Mouse (Mus musculus): ENCODE measurements around the gene Shox2.

The Shox2 gene

GRCm38 (mm10) chr3:66981706-66982105 is at the start of gene Shox2:
TSS of gene Shox2 (minus strand) at chr3:66981771.
- DNase-seq: peak; percentile 28 to 30

- DNase-seq: no peak
These were observed 15.2 kb upstream of the Shox2 start for GRCm38 (mm10) chr3:66996820-66997219.

- DNase-seq: no peak
These were observed 4.7 kb upstream of the Shox2 start for GRCm38 (mm10) chr3:66986287-66986560.

- DNase-seq: peak; percentile 78 to 80
These were observed 4.1 kb upstream of the Shox2 start for GRCm38 (mm10) chr3:66985539-66986286.

- no peak for DNase-seq
These were observed 1.9 kb upstream of the Shox2 start for GRCm38 (mm10) chr3:66983481-66983880.

GRCm38 (mm10) chr3:66982181-66982911 is 775 bp upstream of the Shox2 start:
- DNase-seq: peak; percentile 59 to 68

- DNase-seq: peak; percentile 41 to 54
These were observed 390 bp downstream of the Shox2 start, which contains the start of gene Rsrc1 for GRCm38 (mm10) chr3:66981101-66981661. TSS of gene Rsrc1 (plus strand) at chr3:66981390.

GRCm38 (mm10) chr3:66980111-66980975 is 1.2 kb downstream of the Shox2 start:
- DNase-seq: peak in 1 of 2 experiments; percentile 26

- peak; percentile 27 to 34 for DNase-seq
These were observed 2.1 kb downstream of the Shox2 start for GRCm38 (mm10) chr3:66979491-66979890.

GRCm38 (mm10) chr3:66978457-66979381 is 2.9 kb downstream of the Shox2 start:
- peak; percentile 31 to 51 for DNase-seq

- peak; percentile 26 to 27 for DNase-seq
These were observed 3.6 kb downstream of the Shox2 start for GRCm38 (mm10) chr3:66977811-66978456.

- DNase-seq: peak in 1 of 2 experiments; percentile 15
These were observed 4.5 kb downstream of the Shox2 start for GRCm38 (mm10) chr3:66976889-66977615.

GRCm38 (mm10) chr3:66974501-66974900 is 7.1 kb downstream of the Shox2 start:
- DNase-seq: peak; percentile 7 to 13

GRCm38 (mm10) chr3:66973391-66973943 is 8.1 kb downstream of the Shox2 start:
- peak; percentile 75 to 81 for DNase-seq

GRCm38 (mm10) chr3:66972191-66972950 is 9.2 kb downstream of the Shox2 start:
- peak; percentile 6 to 13 for DNase-seq

GRCm38 (mm10) chr3:66970661-66971331 is 10.8 kb downstream of the Shox2 start:
- DNase-seq: peak in 1 of 2 experiments; percentile 8

- peak in 1 of 2 experiments; percentile 21 for DNase-seq
These were observed 11.3 kb downstream of the Shox2 start for GRCm38 (mm10) chr3:66970261-66970660.

- DNase-seq: no peak
These were observed 14.1 kb downstream of the Shox2 start for GRCm38 (mm10) chr3:66967508-66967907.

- no peak for DNase-seq
These were observed 16.7 kb downstream of the Shox2 start for GRCm38 (mm10) chr3:66964884-66965283.

All from B cell, adult 2 months (primary cell).